Mouse (Mus musculus) urinary bladder, postnatal 25 days (tissue): ENCODE measurements around the gene Luc7l.
A peak's percentile ranks its signal among the peaks of the same experiment; 100 is the strongest.
"Not testable (repeated sequence)": the region's sequence is repeated elsewhere in the genome, so short reads cannot be mapped to it uniquely, and the experiment has no call there.

Source experiments
- DNase-seq: peaks from one replicate; pipeline ENCODE4 v3.0.0; 2022; ENCODE audit warnings: low spot score

Gene Luc7l

GRCm38 (mm10) chr17:26253399-26253798, 703 bp downstream of the Luc7l start:
- DNase-seq: no peak

- DNase-seq: no peak
Measured at GRCm38 (mm10) chr17:26255313-26255712, 2.6 kb downstream of the Luc7l start.

GRCm38 (mm10) chr17:26261826-26262225, 9.1 kb downstream of the Luc7l start:
- DNase-seq: no peak

- DNase-seq: no peak
Measured at GRCm38 (mm10) chr17:26262384-26262783, 9.7 kb downstream of the Luc7l start.

GRCm38 (mm10) chr17:26268851-26269250, 16.2 kb downstream of the Luc7l start:
- no peak for DNase-seq

GRCm38 (mm10) chr17:26269577-26269976, 16.9 kb downstream of the Luc7l start:
- DNase-seq: not testable (repeated sequence)

- DNase-seq: no peak
Measured at GRCm38 (mm10) chr17:26272586-26272985, 19.9 kb downstream of the Luc7l start.

GRCm38 (mm10) chr17:26275933-26276332, 23.2 kb downstream of the Luc7l start:
- DNase-seq: no peak

GRCm38 (mm10) chr17:26276711-26277110, 24.0 kb downstream of the Luc7l start:
- DNase-seq: no peak

GRCm38 (mm10) chr17:26286199-26286955, 33.7 kb downstream of the Luc7l start:
- DNase-seq: no peak

- DNase-seq: no peak
Measured at GRCm38 (mm10) chr17:26289475-26289874, 36.8 kb downstream of the Luc7l start.

- not testable (repeated sequence) for DNase-seq
Measured at GRCm38 (mm10) chr17:26298318-26298717, 45.6 kb downstream of the Luc7l start.

- peak; percentile 57 for DNase-seq
Measured at GRCm38 (mm10) chr17:26314291-26314690, 61.6 kb downstream of the Luc7l start.

GRCm38 (mm10) chr17:26315474-26315873, 62.8 kb downstream of the Luc7l start:
- DNase-seq: no peak

GRCm38 (mm10) chr17:26318441-26318840, 65.7 kb downstream of the Luc7l start:
- DNase-seq: no peak
